Mouse (Mus musculus): Measurements from ENCODE around the gene Rab4a.

GRCm38 (mm10) chr8:123780471-123780870 lies 25.3 kb upstream of the Rab4a start:
- TF ChIP-seq CTCF (IDR thresholded peaks at IDR 0.05; ENCODE audit: borderline replicate concordance, extremely low read depth, insufficient read depth, insufficient read length) (no peak), POLR2A (IDR thresholded peaks at IDR 0.05; ENCODE audit: borderline replicate concordance, extremely low read depth, insufficient read depth, insufficient read length, poor library complexity, severe bottlenecking) (no peak)

Measured in brain, embryonic 14.5 days (tissue).